Mouse (Mus musculus): ENCODE data around the gene Abhd2.

The Abhd2 gene

DNA sequence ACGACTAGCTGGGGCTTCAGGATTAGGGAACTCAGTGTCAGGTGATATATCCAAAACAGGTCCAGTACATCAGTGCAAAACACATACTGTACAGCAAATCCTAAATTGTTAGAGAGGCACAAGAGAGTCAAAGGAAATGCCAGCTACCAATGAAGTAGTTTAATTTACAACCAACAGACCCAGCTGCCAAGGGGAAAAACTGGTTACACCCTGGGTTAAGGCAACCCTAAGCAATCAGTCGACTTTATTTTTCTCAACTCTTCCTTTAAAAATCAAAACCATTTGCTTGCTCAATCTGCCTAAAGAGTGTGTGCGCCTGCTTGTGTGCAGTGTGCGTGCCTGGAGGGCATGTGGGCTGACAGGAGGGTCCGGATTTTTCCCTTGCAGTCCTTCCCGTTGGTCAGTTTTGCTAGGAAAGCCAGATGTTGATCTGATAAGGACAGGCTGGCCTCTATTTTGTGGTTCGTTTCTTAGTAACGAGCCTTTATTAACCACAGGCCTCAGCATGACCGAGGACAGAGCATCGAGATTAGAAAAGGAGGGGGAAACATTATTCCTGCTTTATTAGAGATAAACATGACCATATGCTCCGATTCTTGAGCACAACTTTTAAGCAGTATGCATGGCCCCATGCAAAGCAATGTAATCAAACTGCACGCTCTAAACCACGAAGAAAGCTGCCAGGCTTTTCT lies 45.3 kb downstream of the Abhd2 start:
- DNase-seq (ENCODE audit: low spot score in 2 of 2), result peak in 1 of 2 experiments; percentile 46

- DNase-seq (ENCODE audit: low spot score in 2 of 2), result no peak
Observed at GRCm38 (mm10) chr7:79323855-79324254, 50.9 kb downstream of the Abhd2 start.

DNA sequence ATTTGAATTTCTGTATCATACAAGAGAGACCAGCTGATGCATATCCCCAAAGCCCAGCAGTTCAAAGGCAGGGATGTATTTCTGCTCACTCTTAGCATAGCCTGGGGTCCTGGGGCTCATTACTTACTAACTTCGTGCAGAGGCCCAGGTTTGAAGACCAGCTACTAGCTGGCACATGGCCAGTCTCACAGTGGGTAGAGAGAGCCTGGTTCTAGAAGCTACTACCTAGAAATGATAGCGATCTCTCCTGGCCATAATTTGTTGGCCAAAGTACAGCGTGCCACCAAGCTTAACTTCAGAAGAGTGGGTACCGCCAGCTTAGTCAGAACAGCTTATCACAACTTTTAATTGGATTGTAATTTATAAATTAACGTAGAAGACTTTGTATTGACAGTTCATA lies 55.8 kb downstream of the Abhd2 start:
- DNase-seq (ENCODE audit: low spot score in 2 of 2), result no peak

GRCm38 (mm10) chr7:79331197-79331596 lies 58.2 kb downstream of the Abhd2 start:
- no peak for DNase-seq (ENCODE audit: low spot score in 2 of 2)

DNA sequence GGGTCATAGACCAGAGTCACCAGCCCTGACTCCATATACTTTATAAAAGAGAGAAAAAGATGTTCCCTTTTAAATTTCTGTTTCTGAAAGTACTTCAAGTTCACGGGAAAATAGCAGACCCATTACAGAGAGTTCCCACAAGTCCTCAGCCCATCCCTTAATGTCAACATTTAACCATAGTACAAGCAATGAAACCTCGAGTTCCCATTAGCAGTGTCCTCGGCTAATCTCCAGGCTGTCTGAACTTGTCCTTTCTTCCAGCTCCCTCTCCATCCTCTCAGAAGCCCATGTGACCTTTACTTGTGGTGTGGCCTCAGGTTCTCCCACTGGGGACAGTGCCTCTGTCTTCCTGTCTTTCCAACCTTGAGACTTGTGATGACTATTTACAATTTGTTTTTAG lies 60.4 kb downstream of the Abhd2 start:
- no peak for DNase-seq (ENCODE audit: low spot score in 2 of 2)

- DNase-seq (ENCODE audit: low spot score in 2 of 2), result peak; percentile 26 to 29
Observed at GRCm38 (mm10) chr7:79336362-79336910, 63.4 kb downstream of the Abhd2 start.

- DNase-seq (ENCODE audit: low spot score in 2 of 2), result peak; percentile 30 to 45
Observed at GRCm38 (mm10) chr7:79345902-79346301, 72.9 kb downstream of the Abhd2 start.

DNA sequence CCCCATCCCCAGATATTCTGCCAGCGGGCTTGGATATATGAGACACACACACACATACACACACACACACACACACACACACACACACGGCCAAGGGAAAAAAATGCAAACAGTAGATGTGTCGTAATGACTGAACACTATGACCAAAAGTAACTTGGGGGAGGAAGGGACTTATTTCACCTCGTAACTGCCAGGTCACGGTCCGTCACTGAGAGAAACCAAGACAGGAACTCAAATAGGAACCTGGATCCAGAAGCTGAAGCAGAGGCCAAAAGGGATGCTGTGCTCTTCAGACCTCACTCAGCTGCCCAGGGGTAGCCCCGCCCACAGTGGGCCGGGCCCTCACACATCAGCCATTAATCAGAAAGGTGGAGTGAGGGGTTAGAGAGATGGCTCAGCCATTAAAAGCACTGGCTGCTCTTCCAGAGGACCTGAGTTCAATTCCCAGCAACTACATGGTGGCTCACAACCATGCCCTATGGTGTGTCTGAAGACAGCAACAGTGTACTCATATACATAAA lies 73.6 kb downstream of the Abhd2 start:
- DNase-seq (ENCODE audit: low spot score in 2 of 2), result no peak

- no peak for DNase-seq (ENCODE audit: low spot score in 2 of 2)
Observed at GRCm38 (mm10) chr7:79347108-79347813, 74.3 kb downstream of the Abhd2 start.

DNA sequence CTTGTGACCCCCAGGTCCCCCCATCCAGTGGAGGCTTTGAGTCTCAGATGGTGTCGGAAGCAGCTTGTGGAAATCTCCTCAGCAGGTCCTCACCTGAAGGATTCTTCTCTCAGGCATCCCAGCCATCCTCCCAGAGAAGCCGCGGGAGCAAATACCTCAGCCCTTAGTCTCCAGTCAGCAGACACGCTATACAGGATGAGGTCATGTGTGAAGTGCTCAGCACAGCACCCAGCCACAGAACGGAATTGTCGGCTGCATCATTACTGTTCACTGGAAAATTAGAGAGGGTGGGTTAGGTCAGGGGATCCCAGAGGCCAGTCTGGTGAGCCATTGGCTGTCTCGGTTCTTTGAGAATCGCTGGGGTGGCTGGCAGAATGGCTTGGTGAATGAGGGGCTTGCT lies 75.8 kb downstream of the Abhd2 start:
- DNase-seq (ENCODE audit: low spot score in 2 of 2), result no peak

DNA sequence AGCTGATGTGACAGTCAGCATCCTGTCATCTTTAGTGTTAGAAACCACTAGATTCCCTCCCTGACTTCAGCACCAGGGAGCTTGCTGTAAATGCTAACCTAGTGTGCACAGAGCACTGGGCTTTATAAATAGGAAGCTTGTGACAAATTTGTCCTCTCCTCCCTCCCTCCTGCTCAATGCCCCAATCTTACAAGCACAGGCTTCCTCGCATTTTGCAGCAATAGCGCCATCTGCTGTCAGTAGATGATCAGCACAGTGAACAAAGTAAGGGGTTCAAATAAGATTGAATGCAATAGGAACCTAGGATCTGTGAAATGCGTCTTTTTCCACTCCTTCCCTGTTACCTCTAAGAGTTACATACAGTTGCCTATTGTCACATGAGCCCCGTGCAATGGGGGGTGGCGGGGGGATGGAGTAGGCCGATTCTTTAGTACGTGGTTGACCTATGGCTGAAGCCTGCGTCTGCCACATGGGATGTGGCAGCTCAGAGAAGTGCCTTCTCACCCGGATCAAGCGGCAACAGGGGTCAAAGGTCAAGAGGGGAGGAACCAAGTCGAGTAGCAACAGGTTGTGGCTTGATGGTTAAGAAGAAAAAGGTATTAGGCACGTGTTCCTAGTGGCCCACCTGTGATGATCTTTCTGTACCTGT lies 76.9 kb downstream of the Abhd2 start:
- DNase-seq (ENCODE audit: low spot score in 2 of 2), result peak; percentile 54 to 70

DNA sequence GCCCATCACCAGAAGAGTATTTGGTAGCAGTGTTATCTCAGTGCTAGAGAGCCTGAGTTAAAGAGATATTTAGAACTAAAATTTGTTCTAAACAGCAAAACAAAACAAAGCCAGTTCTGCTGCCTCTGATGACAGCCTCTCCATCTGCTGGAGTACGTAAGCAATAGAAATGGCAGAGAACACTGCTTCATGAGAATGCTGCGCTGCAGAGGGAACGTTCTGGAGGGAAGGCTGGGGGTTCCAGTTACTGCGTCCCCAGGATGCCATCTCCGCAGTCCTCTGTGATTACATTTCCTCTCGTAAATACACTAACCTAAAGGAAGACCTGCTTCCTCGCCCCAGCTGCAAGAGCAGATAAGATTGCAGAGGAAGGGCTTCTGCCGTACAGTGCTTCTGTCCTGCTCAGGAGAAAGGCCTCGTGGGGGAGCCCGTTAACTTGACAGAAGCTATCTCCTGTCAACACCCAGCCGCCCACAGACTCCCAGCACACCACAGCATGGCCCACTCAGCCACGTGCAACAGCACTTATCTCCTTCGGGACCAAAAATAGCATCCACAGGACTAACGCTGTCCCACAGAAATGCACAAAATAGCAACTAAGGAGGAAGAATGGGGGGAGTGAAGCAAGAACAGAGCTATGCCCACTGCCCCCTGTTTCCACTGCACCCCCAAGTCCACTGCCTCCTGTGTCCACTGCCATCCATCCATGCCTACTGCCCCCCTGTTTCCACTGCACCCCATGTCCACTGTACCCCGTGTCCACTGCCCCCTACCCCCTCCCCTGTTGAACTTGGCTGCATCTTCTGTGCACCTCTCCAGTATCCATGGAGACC lies 85.6 kb downstream of the Abhd2 start:
- no peak for DNase-seq (ENCODE audit: low spot score in 2 of 2)

DNA sequence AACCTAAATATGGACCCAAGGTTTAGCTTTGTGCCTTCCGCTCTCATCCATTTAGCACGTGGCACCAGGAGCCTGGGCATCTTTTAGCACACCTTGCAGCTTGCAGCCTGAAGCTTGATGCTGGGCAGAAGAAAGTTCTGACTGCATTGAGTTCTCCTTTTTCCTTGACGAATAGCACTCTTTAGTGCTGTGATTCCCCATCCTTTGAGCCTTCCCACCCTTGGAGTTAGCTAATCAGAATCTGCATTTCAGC lies 86.1 kb downstream of the Abhd2 start:
- no peak for DNase-seq (ENCODE audit: low spot score in 2 of 2)

- DNase-seq (ENCODE audit: low spot score in 2 of 2), result no peak
Observed at GRCm38 (mm10) chr7:79360056-79360455, 87.1 kb downstream of the Abhd2 start.

DNA sequence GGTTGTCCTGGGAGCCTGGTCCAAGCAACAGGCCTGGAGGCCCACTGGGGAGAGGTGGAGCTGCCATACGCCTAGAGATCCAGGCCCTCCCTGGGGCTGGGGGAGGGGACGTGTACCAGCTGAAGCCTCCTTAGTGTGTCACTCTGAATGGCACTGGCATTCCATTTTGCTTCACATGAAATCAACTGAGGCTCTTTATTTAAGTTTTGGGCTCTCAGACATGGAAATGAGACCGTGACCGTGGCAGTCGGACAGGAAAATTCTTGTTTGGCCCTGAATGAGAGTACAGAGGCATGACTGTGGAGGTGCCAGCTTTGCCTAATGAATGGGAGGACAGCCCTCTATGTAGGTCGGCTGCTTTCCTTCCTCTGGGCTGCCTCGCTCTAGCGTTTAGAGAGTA lies 89.2 kb downstream of the Abhd2 start:
- no peak for DNase-seq (ENCODE audit: low spot score in 2 of 2)

- DNase-seq (ENCODE audit: low spot score in 2 of 2), result no peak
Observed at GRCm38 (mm10) chr7:79362830-79363229, 89.8 kb downstream of the Abhd2 start.

DNA sequence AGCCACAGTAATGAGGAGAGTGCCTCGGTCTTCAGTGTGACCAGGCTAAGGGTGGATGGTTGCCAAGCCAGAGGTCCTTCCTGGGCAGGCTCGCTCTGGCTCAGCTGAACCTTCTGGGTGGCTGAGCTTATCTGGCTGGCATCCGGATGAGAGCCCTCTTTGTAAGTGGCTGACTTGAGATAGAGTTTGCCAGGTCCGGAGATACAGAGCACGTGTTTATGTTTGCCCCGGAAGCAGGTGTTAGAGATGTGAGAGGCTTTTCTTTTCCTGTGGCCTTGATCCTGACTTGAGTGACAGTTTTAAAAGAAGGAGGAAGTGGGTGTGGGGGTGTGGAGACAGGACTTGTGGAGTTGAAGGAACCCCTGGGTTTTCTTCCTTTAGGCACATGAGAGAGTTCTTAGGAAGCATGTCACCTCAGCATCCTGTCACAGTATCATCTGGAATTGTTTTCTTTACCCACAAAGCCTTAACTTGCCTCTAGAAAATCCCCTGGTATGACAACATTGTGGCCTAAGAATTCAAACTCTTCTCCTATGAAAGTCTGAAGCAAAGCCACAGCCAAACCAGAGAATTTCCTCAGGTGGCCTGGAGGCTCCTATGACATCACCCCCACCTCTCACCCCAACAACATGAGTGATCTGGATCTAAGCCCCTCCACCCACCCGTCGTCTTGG lies 90.5 kb downstream of the Abhd2 start:
- DNase-seq (ENCODE audit: low spot score in 2 of 2), result no peak

DNA sequence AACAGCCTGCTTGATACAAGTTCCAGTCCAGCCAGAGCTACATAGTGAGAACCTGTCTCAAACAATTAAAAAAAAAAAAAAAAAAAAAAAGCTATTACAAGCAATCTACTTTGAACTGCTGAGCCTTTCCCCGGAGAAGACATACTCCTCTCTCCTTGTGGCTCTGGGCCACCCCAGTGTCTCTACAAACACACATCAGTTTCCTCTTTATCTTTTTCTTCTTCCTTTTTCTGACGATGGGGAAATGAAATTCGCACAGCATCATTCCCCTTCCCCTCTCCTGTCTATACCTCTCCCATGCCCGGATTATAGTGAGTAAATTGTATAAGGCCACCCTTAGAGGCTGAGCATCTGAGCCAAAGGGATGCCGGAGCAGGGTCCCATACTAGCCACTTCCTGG lies 95.7 kb downstream of the Abhd2 start:
- DNase-seq (ENCODE audit: low spot score in 2 of 2), result no peak

GRCm38 (mm10) chr7:79369416-79369815 lies 96.4 kb downstream of the Abhd2 start:
- no peak for DNase-seq (ENCODE audit: low spot score in 2 of 2)

- peak; percentile 58 to 68 for DNase-seq (ENCODE audit: low spot score in 2 of 2)
Observed at GRCm38 (mm10) chr7:79371321-79371879, 98.4 kb downstream of the Abhd2 start.

DNA sequence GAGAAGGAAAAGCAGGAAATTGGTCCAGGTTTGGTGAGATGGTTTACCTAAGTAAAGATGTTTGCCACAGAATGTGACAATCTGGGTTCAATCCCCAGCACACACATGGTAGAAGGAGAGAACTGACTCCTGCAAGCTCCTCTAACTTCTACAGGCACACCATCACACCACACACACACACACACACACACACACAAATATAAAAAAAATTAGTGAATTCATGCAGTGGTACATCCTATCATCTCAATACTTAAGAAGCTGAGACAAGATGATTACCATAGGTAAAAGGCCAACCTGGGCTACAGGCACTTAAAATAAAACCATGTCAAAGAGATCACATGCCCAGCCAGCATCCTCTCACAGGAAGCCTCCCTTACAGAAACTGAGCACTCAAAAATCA lies 101.0 kb downstream of the Abhd2 start:
- DNase-seq (ENCODE audit: low spot score in 2 of 2), result no peak
